Mouse (Mus musculus) mature B cell (primary cell): ENCODE data around the gene Eefsec.

Source experiments
- in situ Hi-C: fragments of 300-500 bp; cut with MboI; formaldehyde crosslinking; loops from 2 replicates; pipeline ENCODE4 v1.14.3; 2019

Eefsec gene

GRCm38 (mm10) chr6:88342965-88343364 lies 103.4 kb downstream of the Eefsec start:
- in situ Hi-C loops, result no loop called here

- in situ Hi-C loops, result no loop called here
These were observed 105.2 kb downstream of the Eefsec start for GRCm38 (mm10) chr6:88341182-88341581.

GRCm38 (mm10) chr6:88340761-88341160 lies 105.6 kb downstream of the Eefsec start:
- in situ Hi-C loops, result no loop called here

GRCm38 (mm10) chr6:88329336-88329735 lies 117.0 kb downstream of the Eefsec start:
- in situ Hi-C loops, result no loop called here

- in situ Hi-C loops, result no loop called here
These were observed 124.5 kb downstream of the Eefsec start for GRCm38 (mm10) chr6:88321879-88322278.

- in situ Hi-C loops, result no loop called here
These were observed 125.1 kb downstream of the Eefsec start for GRCm38 (mm10) chr6:88321253-88321652.

GRCm38 (mm10) chr6:88319735-88320134 lies 126.6 kb downstream of the Eefsec start:
- in situ Hi-C loops, result no loop called here

- in situ Hi-C loops, result no loop called here
These were observed 131.0 kb downstream of the Eefsec start for GRCm38 (mm10) chr6:88315295-88315694.

- in situ Hi-C loops, result no loop called here
These were observed 132.4 kb downstream of the Eefsec start for GRCm38 (mm10) chr6:88313937-88314336.

GRCm38 (mm10) chr6:88311593-88311992 lies 134.7 kb downstream of the Eefsec start:
- in situ Hi-C loops, result no loop called here

GRCm38 (mm10) chr6:88306100-88306746 lies 140.1 kb downstream of the Eefsec start:
- in situ Hi-C loops, result no loop called here

GRCm38 (mm10) chr6:88301234-88301633 lies 145.1 kb downstream of the Eefsec start:
- in situ Hi-C loops, result no loop called here

GRCm38 (mm10) chr6:88299491-88299890 lies 146.8 kb downstream of the Eefsec start:
- in situ Hi-C loops, result no loop called here

- in situ Hi-C loops, result no loop called here
These were observed 153.9 kb downstream of the Eefsec start for GRCm38 (mm10) chr6:88292274-88292909.

- in situ Hi-C loops, result no loop called here
These were observed 156.1 kb downstream of the Eefsec start for GRCm38 (mm10) chr6:88290129-88290766.

- in situ Hi-C loops, result no loop called here
These were observed 168.2 kb downstream of the Eefsec start for GRCm38 (mm10) chr6:88278141-88278540.

- in situ Hi-C loops, result no loop called here
These were observed 169.1 kb downstream of the Eefsec start for GRCm38 (mm10) chr6:88277242-88277641.

- in situ Hi-C loops, result no loop called here
These were observed 170.1 kb downstream of the Eefsec start for GRCm38 (mm10) chr6:88276221-88276620.

GRCm38 (mm10) chr6:88274623-88275022 lies 171.7 kb downstream of the Eefsec start:
- in situ Hi-C loops, result no loop called here

- in situ Hi-C loops, result no loop called here
These were observed 178.4 kb downstream of the Eefsec start for GRCm38 (mm10) chr6:88267970-88268369.

- in situ Hi-C loops, result no loop called here
These were observed 179.3 kb downstream of the Eefsec start for GRCm38 (mm10) chr6:88267068-88267467.

- in situ Hi-C loops, result no loop called here
These were observed 180.3 kb downstream of the Eefsec start for GRCm38 (mm10) chr6:88266055-88266454.

- in situ Hi-C loops, result no loop called here
These were observed 181.0 kb downstream of the Eefsec start for GRCm38 (mm10) chr6:88265355-88265754.
